Mouse (Mus musculus): Measurements from ENCODE around the gene Gm1123. TPM values are rescaled to one million over a fixed set of nuclear protein-coding genes. Genes with fewer than 3 reads are reported as not detected.

The Gm1123 gene
- total and polyA plus RNA-seq, 3 experiments = 0.05 TPM; not detected in 2

DNA sequence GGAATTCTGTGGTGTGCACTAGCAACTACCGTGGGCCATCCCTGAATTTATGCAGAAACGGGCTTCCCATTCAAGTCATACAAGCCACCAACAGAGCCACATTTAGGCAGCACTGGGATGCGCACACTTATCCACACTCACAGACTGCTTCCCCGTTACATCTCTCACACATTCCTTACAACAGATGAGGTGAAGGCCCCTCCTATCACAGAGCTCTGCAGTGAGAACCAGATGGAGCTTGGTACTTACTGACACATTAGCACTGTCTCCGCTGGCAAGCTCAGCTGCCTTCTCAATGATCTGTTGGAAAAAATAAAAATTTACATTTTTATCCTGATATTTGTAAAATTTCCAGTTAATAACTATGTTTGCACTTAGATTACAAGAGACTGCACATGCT is 29.8 kb upstream of the Gm1123 start:
- Histone ChIP-seq H3K27me3 (ENCODE audit: insufficient read depth, low read length) (no peaks in the 10 kb centered on the region), H3K36me3 (replicated peaks) (peaks cover 87% of the 10 kb centered on the region), H3K9me3 (replicated peaks) (no peaks in the 10 kb centered on the region), H3K4me3 (ENCODE audit: low read depth, low read length) (no peak overlapping the region), H3K4me1 (ENCODE audit: insufficient read depth, low read depth, low read length) (no peaks in the 10 kb centered on the region; the same call in 1 of the 2 replicates)
- DNase-seq (ENCODE audit: low spot score) = no peak
- no peak for TF ChIP-seq POLR2AphosphoS5 (IDR thresholded peaks at IDR 0.05; ENCODE audit: insufficient replicate concordance, low read depth, low read length)
- TF ChIP-seq CTCF (IDR thresholded peaks at IDR 0.05; ENCODE audit: low read depth, low read length) = no peak
- no peak for TF ChIP-seq GATA1 (IDR thresholded peaks at IDR 0.05; ENCODE audit: borderline replicate concordance, low read length)
- TF ChIP-seq GATA2 (IDR thresholded peaks at IDR 0.05; ENCODE audit: borderline replicate concordance, low read depth, low read length) = no peak
- no peak for TF ChIP-seq TAL1 (conservative IDR thresholded peaks at IDR 0.05; ENCODE audit: low read depth, low read length)
- no peak for ATAC-seq (ENCODE audit: extremely low read depth, insufficient number of reproducible peaks, low FRiP score, poor library complexity, severe bottlenecking)

DNA sequence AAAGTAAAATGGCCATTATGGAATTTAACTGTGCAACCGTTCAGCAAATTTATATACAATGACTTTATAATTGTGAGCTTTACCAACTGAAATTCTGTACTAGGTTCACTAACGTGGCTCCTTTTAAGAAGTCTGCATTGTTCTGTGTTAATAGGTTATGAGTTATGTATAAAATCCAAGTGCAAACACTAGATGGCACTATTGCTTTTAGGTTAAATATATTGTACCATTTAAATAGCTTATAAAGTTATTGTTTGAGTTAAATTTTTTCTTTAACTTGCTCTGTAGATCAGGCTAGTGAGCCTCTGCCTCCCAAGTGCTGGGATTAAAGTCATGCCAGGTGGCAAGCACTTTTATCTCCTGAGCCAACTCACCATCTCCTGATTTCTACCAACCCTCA is 28.7 kb upstream of the Gm1123 start:
- H3K4me1 ChIP-seq (ENCODE audit: insufficient read depth, low read depth, low read length) = no peaks in the 10 kb centered on the region; the same call in 1 of the 2 replicates
- H3K27me3 ChIP-seq (ENCODE audit: insufficient read depth, low read length) = no peaks in the 10 kb centered on the region
- TF ChIP-seq GATA1 (IDR thresholded peaks at IDR 0.05; ENCODE audit: borderline replicate concordance, low read length) (no peak), GATA2 (IDR thresholded peaks at IDR 0.05; ENCODE audit: borderline replicate concordance, low read depth, low read length) (no peak), TAL1 (conservative IDR thresholded peaks at IDR 0.05; ENCODE audit: low read depth, low read length) (no peak), POLR2AphosphoS5 (IDR thresholded peaks at IDR 0.05; ENCODE audit: insufficient replicate concordance, low read depth, low read length) (no peak), CTCF (IDR thresholded peaks at IDR 0.05; ENCODE audit: low read depth, low read length) (no peak)
- ATAC-seq (ENCODE audit: extremely low read depth, insufficient number of reproducible peaks, low FRiP score, poor library complexity, severe bottlenecking) (no peak; the same call in 1 of the 2 replicates), DNase-seq (ENCODE audit: low spot score) (no peak)
- no peak overlapping the region for H3K4me3 ChIP-seq (ENCODE audit: low read depth, low read length)
- H3K36me3 ChIP-seq (replicated peaks) = peaks cover 84% of the 10 kb centered on the region
- H3K9me3 ChIP-seq (replicated peaks) = no peaks in the 10 kb centered on the region

DNA sequence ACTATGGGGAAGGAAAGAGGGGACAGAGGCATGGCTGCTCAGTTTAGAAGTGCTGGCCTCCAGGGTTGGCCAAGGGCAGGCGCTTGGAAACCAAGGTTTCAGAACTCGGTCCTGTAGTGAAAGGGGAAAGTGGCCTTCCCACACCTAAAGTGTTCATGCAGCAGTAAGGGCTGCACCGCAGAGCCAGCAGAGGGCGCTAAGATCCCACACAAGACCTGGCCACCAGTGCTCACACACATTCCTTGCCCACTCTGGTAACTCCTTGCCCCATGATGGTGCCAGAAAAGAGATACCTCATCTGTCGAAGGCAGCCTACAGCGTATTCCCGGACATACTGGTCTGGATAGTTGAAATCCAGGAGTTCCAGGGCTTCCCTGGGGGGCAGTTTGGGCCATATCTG is 27.0 kb upstream of the Gm1123 start:
- DNase-seq (ENCODE audit: low spot score) = peak; percentile 33
- no peak overlapping the region for H3K4me3 ChIP-seq (ENCODE audit: low read depth, low read length)
- peak; percentile 63; the same call in 1 of the 2 replicates for ATAC-seq (ENCODE audit: extremely low read depth, insufficient number of reproducible peaks, low FRiP score, poor library complexity, severe bottlenecking)
- TF ChIP-seq TAL1 (conservative IDR thresholded peaks at IDR 0.05; ENCODE audit: low read depth, low read length) = no peak
- TF ChIP-seq POLR2AphosphoS5 (IDR thresholded peaks at IDR 0.05; ENCODE audit: insufficient replicate concordance, low read depth, low read length) = no peak
- peak; percentile 94 for TF ChIP-seq CTCF (IDR thresholded peaks at IDR 0.05; ENCODE audit: low read depth, low read length)
- no peak for TF ChIP-seq GATA2 (IDR thresholded peaks at IDR 0.05; ENCODE audit: borderline replicate concordance, low read depth, low read length)
- TF ChIP-seq GATA1 (IDR thresholded peaks at IDR 0.05; ENCODE audit: borderline replicate concordance, low read length) = no peak
- no peaks in the 10 kb centered on the region for H3K27me3 ChIP-seq (ENCODE audit: insufficient read depth, low read length)
- H3K4me1 ChIP-seq (ENCODE audit: insufficient read depth, low read depth, low read length) = no peaks in the 10 kb centered on the region; the same call in 1 of the 2 replicates
- no peaks in the 10 kb centered on the region for H3K9me3 ChIP-seq (replicated peaks)
- peaks cover 86% of the 10 kb centered on the region for H3K36me3 ChIP-seq (replicated peaks)

DNA sequence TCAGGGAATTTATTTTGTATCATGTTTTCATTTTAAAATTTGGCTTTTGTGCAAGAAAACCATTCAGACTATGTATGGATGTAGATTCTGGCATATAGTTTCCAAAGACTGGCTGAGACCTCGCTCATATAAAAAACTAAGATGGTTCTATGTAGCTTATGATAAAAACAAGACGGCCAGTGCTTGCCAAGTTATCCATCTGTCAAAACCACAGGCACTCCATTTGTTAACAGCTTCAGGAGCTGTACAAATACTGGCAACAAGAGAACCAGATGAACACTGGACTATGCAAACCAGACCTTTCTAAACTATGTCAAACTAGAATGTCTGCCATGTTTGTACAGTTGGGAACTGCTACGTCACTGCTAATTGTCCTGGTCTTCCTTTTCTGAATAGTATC is 22.2 kb upstream of the Gm1123 start:
- H3K9me3 ChIP-seq (replicated peaks) = no peaks in the 10 kb centered on the region
- H3K4me1 ChIP-seq (ENCODE audit: insufficient read depth, low read depth, low read length) = no peaks in the 10 kb centered on the region
- H3K4me3 ChIP-seq (ENCODE audit: low read depth, low read length) = no peak overlapping the region
- DNase-seq (ENCODE audit: low spot score) = no peak
- no peaks in the 10 kb centered on the region for H3K27me3 ChIP-seq (ENCODE audit: insufficient read depth, low read length)
- H3K36me3 ChIP-seq (replicated peaks) = peaks cover 74% of the 10 kb centered on the region
- no peak for ATAC-seq (ENCODE audit: extremely low read depth, insufficient number of reproducible peaks, low FRiP score, poor library complexity, severe bottlenecking)
- TF ChIP-seq GATA2 (IDR thresholded peaks at IDR 0.05; ENCODE audit: borderline replicate concordance, low read depth, low read length) = no peak
- no peak for TF ChIP-seq CTCF (IDR thresholded peaks at IDR 0.05; ENCODE audit: low read depth, low read length)
- no peak for TF ChIP-seq POLR2AphosphoS5 (IDR thresholded peaks at IDR 0.05; ENCODE audit: insufficient replicate concordance, low read depth, low read length)
- TF ChIP-seq TAL1 (conservative IDR thresholded peaks at IDR 0.05; ENCODE audit: low read depth, low read length) = no peak
- TF ChIP-seq GATA1 (IDR thresholded peaks at IDR 0.05; ENCODE audit: borderline replicate concordance, low read length) = no peak

DNA sequence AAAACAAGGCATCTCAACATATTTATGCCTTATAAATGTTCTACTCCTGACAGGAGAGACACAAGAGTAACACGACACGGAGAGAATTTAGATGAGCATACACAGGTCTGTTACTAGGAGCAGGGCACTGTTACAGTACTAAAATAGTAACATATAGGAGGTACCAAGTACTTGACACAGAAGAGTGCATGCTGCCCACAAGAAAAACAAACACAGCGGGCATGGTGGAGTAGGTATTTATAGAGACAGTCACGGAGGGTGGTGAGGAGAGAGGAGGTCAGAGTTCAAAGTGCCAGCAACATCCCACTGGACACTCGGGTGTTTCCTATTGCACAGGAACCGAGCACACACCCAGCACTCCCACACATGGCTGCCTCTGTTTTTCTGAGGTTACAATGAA is 14.2 kb upstream of the Gm1123 start:
- ATAC-seq (ENCODE audit: extremely low read depth, insufficient number of reproducible peaks, low FRiP score, poor library complexity, severe bottlenecking) = no peak
- Histone ChIP-seq H3K4me1 (ENCODE audit: insufficient read depth, low read depth, low read length) (no peaks in the 10 kb centered on the region), H3K4me3 (ENCODE audit: low read depth, low read length) (no peak overlapping the region), H3K9me3 (replicated peaks) (no peaks in the 10 kb centered on the region), H3K27me3 (ENCODE audit: insufficient read depth, low read length) (no peaks in the 10 kb centered on the region), H3K36me3 (replicated peaks) (peaks cover 85% of the 10 kb centered on the region)
- TF ChIP-seq GATA2 (IDR thresholded peaks at IDR 0.05; ENCODE audit: borderline replicate concordance, low read depth, low read length) (no peak), CTCF (IDR thresholded peaks at IDR 0.05; ENCODE audit: low read depth, low read length) (no peak), TAL1 (conservative IDR thresholded peaks at IDR 0.05; ENCODE audit: low read depth, low read length) (no peak), GATA1 (IDR thresholded peaks at IDR 0.05; ENCODE audit: borderline replicate concordance, low read length) (no peak), POLR2AphosphoS5 (IDR thresholded peaks at IDR 0.05; ENCODE audit: insufficient replicate concordance, low read depth, low read length) (no peak)
- no peak for DNase-seq (ENCODE audit: low spot score)

DNA sequence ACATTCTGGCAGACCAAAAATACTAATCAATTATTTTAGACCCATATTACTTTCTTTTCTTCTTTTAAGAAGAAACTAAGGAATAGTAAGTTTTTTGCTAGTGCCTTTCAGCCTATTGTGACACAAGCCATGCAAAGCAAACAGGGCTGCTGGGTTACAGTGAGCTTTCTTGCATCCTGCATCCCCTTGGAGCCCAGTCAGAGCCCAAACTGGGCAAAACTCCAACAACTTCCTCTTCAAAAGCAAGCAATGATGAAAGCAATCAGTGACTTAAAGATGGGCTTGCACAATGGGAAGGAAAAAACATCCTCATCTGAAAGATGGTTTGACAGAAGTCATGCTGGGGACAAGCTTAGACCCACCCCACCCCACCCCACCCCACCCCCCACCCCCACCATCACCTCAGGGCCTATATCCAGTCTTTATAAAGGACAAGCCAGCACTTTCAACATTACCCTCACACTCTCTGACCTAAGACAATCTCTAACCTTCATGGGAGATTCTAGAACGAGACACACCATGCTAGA is 13.3 kb upstream of the Gm1123 start:
- no peaks in the 10 kb centered on the region for H3K4me1 ChIP-seq (ENCODE audit: insufficient read depth, low read depth, low read length)
- no peak overlapping the region for H3K4me3 ChIP-seq (ENCODE audit: low read depth, low read length)
- H3K9me3 ChIP-seq (replicated peaks) = no peaks in the 10 kb centered on the region
- TF ChIP-seq POLR2AphosphoS5 (IDR thresholded peaks at IDR 0.05; ENCODE audit: insufficient replicate concordance, low read depth, low read length) = no peak
- TF ChIP-seq GATA1 (IDR thresholded peaks at IDR 0.05; ENCODE audit: borderline replicate concordance, low read length) = no peak
- no peak for TF ChIP-seq CTCF (IDR thresholded peaks at IDR 0.05; ENCODE audit: low read depth, low read length)
- no peak for TF ChIP-seq GATA2 (IDR thresholded peaks at IDR 0.05; ENCODE audit: borderline replicate concordance, low read depth, low read length)
- TF ChIP-seq TAL1 (conservative IDR thresholded peaks at IDR 0.05; ENCODE audit: low read depth, low read length) = no peak
- peaks cover 86% of the 10 kb centered on the region for H3K36me3 ChIP-seq (replicated peaks)
- no peaks in the 10 kb centered on the region for H3K27me3 ChIP-seq (ENCODE audit: insufficient read depth, low read length)
- no peak for ATAC-seq (ENCODE audit: extremely low read depth, insufficient number of reproducible peaks, low FRiP score, poor library complexity, severe bottlenecking)
- no peak for DNase-seq (ENCODE audit: low spot score)
